Comparison of ENCODE assay signal across 8 mouse cellular contexts in the genomic region with DNA sequence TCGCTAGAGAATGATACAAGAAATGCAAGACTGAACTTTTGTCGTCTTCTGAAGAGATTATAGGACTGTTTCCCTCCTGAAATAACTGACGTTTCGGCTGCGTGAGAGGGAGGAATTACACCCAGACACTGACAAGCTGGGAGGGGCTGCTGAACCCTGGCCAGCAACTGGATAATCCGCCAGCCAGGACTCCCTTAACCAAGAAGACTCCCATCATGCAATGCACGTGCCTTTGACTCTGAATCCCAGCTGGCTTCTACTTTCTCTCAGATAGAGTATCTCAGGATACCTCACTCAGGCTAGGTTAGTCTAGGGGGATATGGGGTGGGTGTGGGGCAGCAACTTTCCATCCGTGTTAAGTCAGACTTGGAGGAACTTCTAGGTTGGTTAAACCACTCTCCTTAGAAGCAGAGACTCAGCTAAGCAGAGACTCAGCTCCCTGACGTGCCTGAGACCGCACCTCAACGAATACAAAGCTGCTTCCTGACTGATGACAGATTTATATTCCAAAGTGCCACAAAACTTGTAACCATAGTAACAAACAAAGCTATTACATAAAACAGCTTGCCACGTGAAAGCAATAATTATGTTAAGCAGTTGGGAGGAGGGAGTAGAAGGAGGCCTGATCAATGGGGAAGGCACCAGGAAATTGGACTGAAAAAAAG.
DNase-seq lines count a peak whose midpoint lies in the region; ATAC-seq and TF ChIP-seq lines count a peak whose summit lies in the region.

No protein-coding gene starts in this region.

- no peak overlapping the region for H3K27ac ChIP-seq in lung, embryonic 16.5 days (ENCODE audit: low read length)
- H3K27ac ChIP-seq in liver, postnatal 0 days (ENCODE audit: low read depth): no peak overlapping the region

- no peaks in the 10 kb centered on the region for H3K36me3 ChIP-seq in lung, embryonic 16.5 days (ENCODE audit: control insufficient read depth, insufficient read depth, low read length)
- H3K36me3 ChIP-seq in liver, postnatal 0 days (replicated peaks; ENCODE audit: insufficient read depth, low read length): no peaks in the 10 kb centered on the region

- H3K27me3 ChIP-seq in lung, embryonic 16.5 days (ENCODE audit: control insufficient read depth, insufficient read depth, low read depth, low read length): no peaks in the 10 kb centered on the region
- no peaks in the 10 kb centered on the region for H3K27me3 ChIP-seq in liver, postnatal 0 days (ENCODE audit: insufficient read depth, low read length)

- TF ChIP-seq EP300 in liver, postnatal 0 days (IDR thresholded peaks at IDR 0.05; ENCODE audit: low read depth): no peak

- peak; percentile 50; the same call in 1 of the 2 replicates for ATAC-seq in lung, embryonic 16.5 days (ENCODE audit: low read depth)
- no peak for ATAC-seq in liver, postnatal 0 days

- H3K9me3 ChIP-seq in lung, embryonic 16.5 days (ENCODE audit: control insufficient read depth, low read length): no peaks in the 10 kb centered on the region
- no peaks in the 10 kb centered on the region for H3K9me3 ChIP-seq in liver, postnatal 0 days (ENCODE audit: low read length)

- no peak for TF ChIP-seq CTCF in liver, postnatal 0 days (IDR thresholded peaks at IDR 0.05; ENCODE audit: low read depth)

- peak; percentile 23 for DNase-seq in embryo, embryonic 11 days
- no peak for DNase-seq in embryo, embryonic 9.5 days (ENCODE audit: extremely low spot score)
- peak; percentile 18 for DNase-seq in R1 (ENCODE audit: low read depth, low spot score)
- peak; percentile 8 for DNase-seq in kidney, adult 11 months
- DNase-seq in testis, postnatal 14 days (ENCODE audit: low spot score): no peak
- DNase-seq in liver, postnatal 0 days: no peak
- no peak for DNase-seq in spleen, postnatal 36 days (ENCODE audit: low spot score in 2 of 2)

- no peaks in the 10 kb centered on the region; the same call in 1 of the 2 replicates for H3K4me1 ChIP-seq in lung, embryonic 16.5 days (replicated peaks; ENCODE audit: control insufficient read depth, insufficient read depth, low read length)
- H3K4me1 ChIP-seq in liver, postnatal 0 days (ENCODE audit: insufficient read depth): peaks cover 8% of the 10 kb centered on the region; the same call in 1 of the 2 replicates

- H3K4me2 ChIP-seq in lung, embryonic 16.5 days (ENCODE audit: low read depth, low read length): no peak overlapping the region
- H3K4me2 ChIP-seq in liver, postnatal 0 days (ENCODE audit: low read depth, low read length): no peak overlapping the region

- H3K9ac ChIP-seq in lung, embryonic 16.5 days (ENCODE audit: low read length): no peak overlapping the region
- H3K9ac ChIP-seq in liver, postnatal 0 days (replicated peaks): no peak overlapping the region

- WGBS in lung, embryonic 16.5 days: 41% methylated on average over 12 of the region's 12 CpGs
- 32% methylated on average over 12 of the region's 12 CpGs for WGBS in liver, postnatal 0 days (ENCODE audit: insufficient replicate concordance)

- no peak overlapping the region for H3K4me3 ChIP-seq in lung, embryonic 16.5 days (ENCODE audit: low read length)
- H3K4me3 ChIP-seq in liver, postnatal 0 days (ENCODE audit: low read depth, low read length): no peak overlapping the region

Comparison
In these comparisons a context has a peak if more than half of its experiments do, and no peak if none do; other contexts are left out.
1. DNase-seq: peak in embryo, embryonic 11 days (single experiment), R1 (single experiment) and kidney, adult 11 months (single experiment); none in embryo, embryonic 9.5 days (single experiment), testis, postnatal 14 days (single experiment), liver, postnatal 0 days (single experiment) and spleen, postnatal 36 days (0 of 2).